Mouse (Mus musculus): ENCODE measurements around the gene Etv4. TPM values are rescaled to one million over a fixed set of nuclear protein-coding genes. Genes with fewer than 3 reads are reported as not detected.
A peak's percentile ranks its signal among the peaks of the same experiment; 100 is the strongest.

Etv4 gene
- total and polyA plus RNA-seq, 3 experiments = 2.4 to 3.1 (median 2.4) TPM

DNA sequence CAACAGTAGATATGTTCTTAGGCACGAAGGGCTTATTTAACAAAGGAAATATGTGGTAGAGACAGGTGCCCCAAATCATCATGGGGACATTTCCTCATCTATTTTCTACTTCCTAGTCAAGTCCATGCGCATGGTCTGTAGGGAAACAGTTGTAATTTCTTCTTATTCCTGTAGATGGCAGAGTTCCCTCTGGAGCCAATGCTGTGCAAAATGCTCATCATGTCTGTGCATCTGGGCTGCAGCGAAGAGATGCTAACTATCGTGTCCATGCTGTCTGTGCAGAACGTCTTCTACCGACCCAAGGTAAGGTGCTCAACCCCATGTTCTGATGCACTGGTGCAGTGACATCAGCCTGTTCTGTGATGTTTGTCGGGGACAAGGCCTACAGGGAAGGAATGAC, 21.4 kb downstream of the Etv4 start:
- H3K27me3 ChIP-seq (replicated peaks) = no peaks in the 10 kb centered on the region
- H3K4me2 ChIP-seq (ENCODE audit: insufficient read depth, low read depth, poor library complexity, severe bottlenecking) = no peak overlapping the region
- H3K4me1 ChIP-seq (ENCODE audit: control insufficient read depth in 1 of 2, insufficient read depth in 2 of 2) = peaks cover 0 to 8% of the 10 kb centered on the region in 2 experiments; a peak in 2 of 4 replicates
- dilution Hi-C loops (cut with MboI; ENCODE audit: extremely low pct_ligation_motif_present, extremely low pct_unique_long_range_greater_than_20kb, low sequenced_read_pairs) = no loop called here
- H3K27ac ChIP-seq (ENCODE audit: insufficient read depth, low read depth) = no peak overlapping the region
- H3K79me2 ChIP-seq (replicated peaks; ENCODE audit: control insufficient read depth, extremely low read depth, insufficient read depth, poor library complexity, severe bottlenecking) = no peaks in the 10 kb centered on the region
- TF ChIP-seq JUND (conservative IDR thresholded peaks at IDR 0.05; ENCODE audit: low read depth, low read length) = no peak
- TF ChIP-seq MYC (IDR thresholded peaks at IDR 0.05; ENCODE audit: low read depth, low read length) = peak; percentile 65; the same call in 1 of the 2 replicates
- TF ChIP-seq SMC3 (IDR thresholded peaks at IDR 0.05; ENCODE audit: low read depth, low read length) = peak; percentile 62
- peak; percentile 69 for TF ChIP-seq RAD21 (IDR thresholded peaks at IDR 0.05; ENCODE audit: low read depth, low read length)
- TF ChIP-seq RCOR1 (conservative IDR thresholded peaks at IDR 0.05; ENCODE audit: low read depth, low read length) = no peak
- TF ChIP-seq CTCF (conservative IDR thresholded peaks at IDR 0.05 in 1 of 2, IDR thresholded peaks at IDR 0.05 in 1 of 2; ENCODE audit: low read depth in 2 of 2, low read length in 2 of 2) = peak; percentile 84 to 95
- TF ChIP-seq ELF1 (IDR thresholded peaks at IDR 0.05; ENCODE audit: low read depth, low read length) = peak; percentile 28; the same call in 1 of the 2 replicates
- H3K9me3 ChIP-seq (replicated peaks; ENCODE audit: low read length) = no peaks in the 10 kb centered on the region
- peak; percentile 79 for DNase-seq (ENCODE audit: extremely low read depth)
- in situ Hi-C loops (cut with MboI; ENCODE audit: low pct_ligation_motif_present, low pct_unique_long_range_greater_than_20kb, low sequenced_read_pairs) = no loop called here
- H3K9ac ChIP-seq (ENCODE audit: insufficient read depth, low read depth) = no peak overlapping the region
- no peak overlapping the region for H3K4me3 ChIP-seq (replicated peaks in 1 of 3; ENCODE audit: low read depth in 2 of 3, low read length in 2 of 3, poor library complexity in 1 of 3)
- H3K36me3 ChIP-seq (replicated peaks in 1 of 2; ENCODE audit: control insufficient read depth in 1 of 2, insufficient read depth in 1 of 2, low read length in 1 of 2) = peaks cover 72 to 93% of the 10 kb centered on the region in 2 experiments

DNA sequence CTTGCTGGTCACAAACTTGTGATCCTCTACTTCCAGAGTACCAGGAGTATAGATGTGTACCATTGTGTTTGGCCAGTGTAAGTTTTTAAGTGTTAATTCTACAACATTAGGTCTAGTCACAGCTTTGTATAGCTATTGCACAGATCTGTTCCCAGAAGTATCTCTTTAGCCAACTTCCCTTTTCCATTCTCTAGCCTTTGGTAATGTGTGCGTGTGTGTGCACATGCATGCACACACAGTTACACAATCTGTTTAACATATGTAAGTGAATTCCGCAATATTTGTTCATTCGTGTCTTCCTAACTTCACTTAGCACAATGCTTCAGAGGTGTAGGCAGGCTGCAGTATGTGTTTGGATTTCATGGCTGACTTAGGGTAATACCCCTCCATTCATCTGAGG, 25.6 kb downstream of the Etv4 start:
- Histone ChIP-seq H3K4me1 (ENCODE audit: control insufficient read depth in 1 of 2, insufficient read depth in 2 of 2) (peaks cover 0 to 19% of the 10 kb centered on the region in 2 experiments; a peak in 2 of 4 replicates), H3K9ac (ENCODE audit: insufficient read depth, low read depth) (no peak overlapping the region), H3K27ac (ENCODE audit: insufficient read depth, low read depth) (no peak overlapping the region), H3K36me3 (replicated peaks in 1 of 2; ENCODE audit: control insufficient read depth in 1 of 2, insufficient read depth in 1 of 2, low read length in 1 of 2) (peaks cover 66 to 93% of the 10 kb centered on the region in 2 experiments), H3K4me2 (ENCODE audit: insufficient read depth, low read depth, poor library complexity, severe bottlenecking) (no peak overlapping the region), H3K79me2 (replicated peaks; ENCODE audit: control insufficient read depth, extremely low read depth, insufficient read depth, poor library complexity, severe bottlenecking) (no peaks in the 10 kb centered on the region), H3K9me3 (replicated peaks; ENCODE audit: low read length) (no peaks in the 10 kb centered on the region), H3K4me3 (replicated peaks in 1 of 3; ENCODE audit: low read depth in 2 of 3, low read length in 2 of 3, poor library complexity in 1 of 3) (no peak overlapping the region), H3K27me3 (replicated peaks) (no peaks in the 10 kb centered on the region)
- dilution Hi-C loops (cut with MboI; ENCODE audit: extremely low pct_ligation_motif_present, extremely low pct_unique_long_range_greater_than_20kb, low sequenced_read_pairs) (no loop called here), in situ Hi-C loops (cut with MboI; ENCODE audit: low pct_ligation_motif_present, low pct_unique_long_range_greater_than_20kb, low sequenced_read_pairs) (no loop called here)
- DNase-seq (ENCODE audit: extremely low read depth) = no peak
- TF ChIP-seq POLR2AphosphoS2 (IDR thresholded peaks at IDR 0.05; ENCODE audit: low read depth, low read length) (no peak), ELF1 (IDR thresholded peaks at IDR 0.05; ENCODE audit: low read depth, low read length) (no peak), ZMIZ1 (IDR thresholded peaks at IDR 0.05; ENCODE audit: low read depth, low read length) (no peak), MYC (IDR thresholded peaks at IDR 0.05; ENCODE audit: low read depth, low read length) (no peak), TCF12 (IDR thresholded peaks at IDR 0.05; ENCODE audit: low read depth, low read length) (no peak), HCFC1 (IDR thresholded peaks at IDR 0.05; ENCODE audit: low read depth, low read length) (no peak), ZNF384 (IDR thresholded peaks at IDR 0.05; ENCODE audit: low read depth, low read length) (no peak), CHD2 (IDR thresholded peaks at IDR 0.05; ENCODE audit: low read length) (no peak), IRF4 (IDR thresholded peaks at IDR 0.05; ENCODE audit: low read depth, low read length) (no peak), E2F4 (IDR thresholded peaks at IDR 0.05; ENCODE audit: insufficient replicate concordance, low read depth, low read length) (no peak)
